Mouse (Mus musculus) liver, embryonic 14.5 days (tissue): ENCODE results near the gene Hmga1.

Experiments
- CTCF ChIP-seq: IDR thresholded peaks from 2 replicates; pipeline ENCODE4 v1.5.1; 2016; ENCODE audit warnings: antibody characterized with exemption, low read depth, control low read depth
- EP300 ChIP-seq: IDR thresholded peaks from 2 replicates; pipeline ENCODE4 v1.6.1; 2016; ENCODE audit warnings: antibody characterized with exemption, low read depth

DNA sequence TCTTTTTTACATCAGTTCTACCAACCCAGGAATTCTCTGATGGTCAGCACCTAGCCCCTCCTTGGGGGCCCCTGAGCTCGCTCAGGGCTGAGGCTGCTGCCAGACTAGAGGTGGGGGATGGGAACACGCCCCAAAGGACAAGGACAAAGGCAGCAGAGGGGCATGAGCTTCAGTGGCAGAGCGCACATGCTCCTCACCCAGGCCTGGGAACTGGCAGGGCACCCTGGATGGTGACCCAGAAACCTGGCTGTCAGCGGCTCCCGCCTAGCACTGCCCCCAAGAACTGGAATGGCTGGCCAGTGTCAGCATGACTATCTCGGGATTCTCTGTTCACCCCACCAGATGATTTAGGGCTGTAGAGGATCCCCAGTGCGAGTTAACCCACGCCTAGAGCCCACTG lies 7.1 kb upstream of the Hmga1 start:
- TF ChIP-seq CTCF = no peak
- no peak for TF ChIP-seq EP300
